Mouse (Mus musculus) lung, embryonic 16.5 days (tissue): ENCODE measurements around the gene D130052B06Rik. TPM values are rescaled to one million over a fixed set of nuclear protein-coding genes. Genes with fewer than 3 reads are reported as not detected.

Experiments used
- ATAC-seq: fragments of 200-750 bp; cut with Nextera tagmentation; 2 replicates; pipeline ENCODE4 v1.8.0; 2017; ENCODE audit warnings: low read depth, mild to moderate bottlenecking, moderate library complexity
- H3K27ac ChIP-seq: fragments of 300-500 bp; sonication (generic); 2 replicates; pipeline ENCODE4 v1.5.1; 2014; ENCODE audit warnings: mild to moderate bottlenecking, control low read depth, low read length
- H3K27me3 ChIP-seq: fragments of 300-500 bp; sonication (generic); 2 replicates; pipeline ENCODE4 v1.6.1; 2014; ENCODE audit warnings: low read depth, low read length, mixed read lengths; ENCODE audit not compliant: control insufficient read depth, insufficient read depth
- H3K36me3 ChIP-seq: fragments of 300-500 bp; sonication (generic); 2 replicates; pipeline ENCODE4 v1.6.1; 2014; ENCODE audit warnings: low read length; ENCODE audit not compliant: control insufficient read depth, insufficient read depth
- H3K4me1 ChIP-seq: fragments of 300-500 bp; sonication (generic); replicated peaks from 2 replicates; pipeline ENCODE4 v1.6.1; 2014; ENCODE audit warnings: low read length, mixed read lengths; ENCODE audit not compliant: control insufficient read depth, insufficient read depth
- H3K4me2 ChIP-seq: fragments of 300-500 bp; sonication (generic); 2 replicates; pipeline ENCODE4 v1.6.1; 2014; ENCODE audit warnings: low read depth, low read length, control low read depth
- H3K4me3 ChIP-seq: fragments of 300-500 bp; sonication (generic); 2 replicates; pipeline ENCODE4 v1.5.1; 2014; ENCODE audit warnings: mild to moderate bottlenecking, low read length, control low read depth
- H3K9ac ChIP-seq: fragments of 300-500 bp; sonication (generic); 2 replicates; pipeline ENCODE4 v1.6.1; 2014; ENCODE audit warnings: low read length, control low read depth
- H3K9me3 ChIP-seq: fragments of 300-500 bp; sonication (generic); 2 replicates; pipeline ENCODE4 v1.6.1; 2016; ENCODE audit warnings: low read length; ENCODE audit not compliant: control insufficient read depth
- WGBS: fragments of 180-500 bp; shearing (Covaris S2); extraction: QIAGEN DNeasy Blood & Tissue Kit; methylation state at CpG from one replicate; pipeline ENCODE4 v1.1.7; 2014; 5-methylcytosine and 5-hydroxymethylcytosine counted together
- polyA plus RNA-seq: library from polyadenylated mRNA; unstranded; fragments of >200 nt; fragmentation: Nextera tagmentation; extraction: Ambion mirVana; gene quantifications from 2 replicates; pipeline ENCODE4 v1.2.1, GENCODE M21; 2015

The D130052B06Rik gene
- polyA plus RNA-seq = not detected in 2 replicates

DNA sequence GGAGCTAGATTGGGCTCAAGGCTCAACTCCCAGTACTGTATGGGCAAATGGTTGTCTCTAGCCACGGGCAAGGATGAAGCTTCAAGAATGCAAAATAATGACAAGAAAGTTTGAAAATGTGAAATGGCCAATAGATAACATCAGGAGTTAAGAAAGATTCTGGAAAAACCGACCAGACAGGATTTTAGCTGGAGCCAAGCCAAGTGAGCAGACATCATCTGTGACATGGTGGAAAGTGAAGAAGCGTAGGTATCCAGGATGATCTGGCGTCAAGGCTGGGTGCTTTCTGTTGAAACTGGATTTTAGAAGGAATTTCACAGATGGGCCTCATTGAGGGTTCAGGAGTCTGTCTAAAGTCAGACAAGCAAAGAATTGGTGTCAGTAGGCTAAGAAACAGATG is at the start of gene D130052B06Rik:
Gene D130052B06Rik (plus strand): TSS at position 317 of the 400 bp plus-strand sequence.
- Histone ChIP-seq H3K9ac (no peak within 1 kb of the TSS), H3K4me1 (no peaks in the 10 kb centered on the region), H3K36me3 (no peaks in the 10 kb centered on the region), H3K27ac (no peak within 1 kb of the TSS), H3K27me3 (no peaks in the 10 kb centered on the region), H3K4me2 (no peak within 1 kb of the TSS), H3K9me3 (no peaks in the 10 kb centered on the region), H3K4me3 (no peak within 1 kb of the TSS)
- WGBS = 51% methylated on average over 4 of the region's 4 CpGs
- no peak for ATAC-seq

DNA sequence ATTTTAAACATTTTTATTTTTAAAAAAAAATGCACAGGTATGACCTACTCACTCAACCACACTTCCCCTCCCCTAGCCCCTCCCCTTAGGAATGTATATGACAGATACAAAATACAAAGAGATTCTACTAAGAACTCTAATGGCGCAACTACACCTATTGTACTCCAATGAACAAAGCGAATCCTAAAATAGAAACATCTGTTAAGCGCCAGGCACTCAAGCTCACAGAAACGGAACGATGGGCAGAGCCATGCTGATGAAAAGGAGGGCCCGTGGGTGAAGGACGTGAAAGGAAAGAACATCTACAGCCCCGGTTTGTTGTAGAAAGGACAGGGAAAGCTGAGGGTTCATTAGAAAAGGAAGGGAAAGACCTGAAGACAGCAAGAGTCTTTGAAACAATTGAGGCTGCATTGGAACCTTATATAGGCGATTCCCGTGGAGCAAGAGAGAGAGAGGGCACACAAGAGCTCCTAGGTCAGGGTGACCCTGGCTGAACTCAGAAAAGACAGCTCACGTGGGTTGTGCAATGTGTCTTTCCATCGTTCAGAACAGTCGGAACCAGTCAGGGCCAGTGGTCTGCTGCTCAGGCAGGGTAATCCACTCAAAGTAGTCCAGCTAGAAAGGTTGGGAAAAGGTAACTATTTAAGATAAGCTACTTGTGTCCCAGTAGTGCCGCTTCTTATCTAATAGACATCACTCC is 48.1 kb upstream of the D130052B06Rik start:
- no peak overlapping the region for H3K4me3 ChIP-seq
- no peak overlapping the region for H3K27ac ChIP-seq
- no peaks in the 10 kb centered on the region for H3K9me3 ChIP-seq
- ATAC-seq = no peak
- WGBS = 68% methylated on average over 14 of the region's 14 CpGs
- no peak overlapping the region for H3K9ac ChIP-seq
- no peak overlapping the region for H3K4me2 ChIP-seq
- H3K27me3 ChIP-seq = no peaks in the 10 kb centered on the region
- no peaks in the 10 kb centered on the region for H3K36me3 ChIP-seq
- H3K4me1 ChIP-seq = no peaks in the 10 kb centered on the region

DNA sequence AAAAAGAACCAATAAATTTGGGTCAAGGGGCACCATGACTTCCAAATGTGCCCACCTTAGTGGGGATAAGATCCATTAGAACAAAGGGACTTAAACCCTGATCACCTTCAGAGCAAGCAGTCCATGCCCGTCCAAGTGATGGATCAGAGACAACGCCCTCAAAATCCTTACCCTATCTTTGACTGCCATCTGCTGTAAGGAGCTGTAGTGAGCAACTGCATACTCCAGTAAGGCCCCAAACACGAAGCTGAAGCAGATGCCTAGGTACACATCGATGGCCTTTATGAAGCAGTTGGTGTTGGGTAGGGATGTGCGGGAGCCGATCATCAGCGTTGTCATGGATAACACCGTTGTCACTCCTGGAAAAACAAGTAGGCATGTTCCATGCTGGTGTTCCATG is 45.0 kb upstream of the D130052B06Rik start:
- Histone ChIP-seq H3K9me3 (no peaks in the 10 kb centered on the region), H3K27ac (no peak overlapping the region), H3K4me3 (no peak overlapping the region), H3K4me2 (no peak overlapping the region), H3K4me1 (no peaks in the 10 kb centered on the region), H3K27me3 (no peaks in the 10 kb centered on the region), H3K36me3 (no peaks in the 10 kb centered on the region), H3K9ac (no peak overlapping the region)
- no peak for ATAC-seq
- 77% methylated on average over 8 of the region's 8 CpGs for WGBS

DNA sequence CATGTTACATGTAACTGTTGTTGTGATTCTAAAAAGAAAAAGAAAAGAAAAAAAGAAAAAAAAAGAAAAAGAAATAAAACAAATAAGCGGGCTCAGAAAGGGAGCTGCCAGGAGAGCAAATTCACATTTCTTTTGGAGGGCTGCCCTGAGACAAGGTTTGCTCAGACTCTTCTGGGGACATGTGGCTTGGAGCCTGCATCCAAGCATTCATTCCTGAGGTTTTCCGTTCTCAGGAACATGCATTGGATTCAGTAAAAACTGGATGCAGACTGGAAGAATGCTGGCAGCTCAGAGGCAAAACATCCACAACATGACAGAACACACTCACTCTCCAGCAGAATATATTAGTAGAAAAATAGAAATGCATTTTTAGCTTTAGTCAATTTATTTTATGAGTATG is 35.2 kb upstream of the D130052B06Rik start:
- Histone ChIP-seq H3K4me2 (no peak overlapping the region), H3K27ac (no peak overlapping the region), H3K4me1 (no peaks in the 10 kb centered on the region), H3K9ac (no peak overlapping the region), H3K4me3 (no peak overlapping the region), H3K9me3 (no peaks in the 10 kb centered on the region), H3K27me3 (no peaks in the 10 kb centered on the region), H3K36me3 (no peaks in the 10 kb centered on the region)
- no peak for ATAC-seq
- WGBS = 78% methylated on average over 2 of the region's 2 CpGs

DNA sequence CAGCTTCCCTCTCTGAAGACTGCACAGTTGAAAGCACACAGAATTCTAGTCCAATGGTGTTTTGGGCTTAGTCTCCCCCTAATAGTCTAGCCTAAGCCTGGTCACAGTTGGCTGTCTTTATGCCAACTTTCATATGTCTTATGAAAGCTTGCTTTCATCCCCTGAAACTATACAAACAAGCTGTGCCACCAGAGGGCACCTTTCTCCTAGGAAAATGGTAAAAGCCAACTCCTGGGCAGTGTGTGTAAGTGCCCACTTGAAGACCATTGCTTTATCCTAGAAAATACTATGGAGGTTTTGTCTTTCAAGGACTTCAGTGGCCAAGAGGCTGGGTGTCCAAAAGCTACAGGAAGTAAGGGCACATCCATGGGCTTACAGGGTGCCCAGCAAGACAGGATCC is 28.7 kb upstream of the D130052B06Rik start:
- H3K27ac ChIP-seq = no peak overlapping the region
- ATAC-seq = 0 out of 2 replicates have a peak, but pooled peaks have one; percentile 7

DNA sequence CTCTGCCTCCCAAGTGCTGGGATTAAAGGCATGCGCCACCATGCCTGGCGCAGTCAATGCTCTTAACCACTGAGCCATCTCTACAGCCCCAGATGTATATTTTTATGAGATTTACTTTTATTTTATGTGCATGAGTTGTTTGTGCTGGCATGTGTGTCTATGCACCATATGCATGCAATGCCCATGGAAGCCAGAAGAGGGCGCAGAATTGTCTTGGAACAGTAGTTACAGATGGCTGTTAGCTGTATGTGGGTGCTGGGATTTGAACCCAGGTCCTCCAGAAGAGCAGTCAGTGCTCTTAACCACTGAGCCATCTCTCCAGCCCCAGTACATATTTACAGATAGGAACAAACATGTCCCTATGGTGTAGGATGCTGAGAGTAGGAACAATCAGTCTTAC is 24.2 kb upstream of the D130052B06Rik start:
- no peak overlapping the region for H3K4me2 ChIP-seq
- H3K9me3 ChIP-seq = peaks cover 2% of the 10 kb centered on the region; the same call in 1 of the 2 replicates
- no peak overlapping the region for H3K4me3 ChIP-seq
- H3K4me1 ChIP-seq = no peaks in the 10 kb centered on the region
- H3K27me3 ChIP-seq = no peaks in the 10 kb centered on the region
- H3K36me3 ChIP-seq = no peaks in the 10 kb centered on the region
- 82% methylated on average over 3 of the region's 3 CpGs for WGBS
- no peak for ATAC-seq
- H3K27ac ChIP-seq = no peak overlapping the region
- H3K9ac ChIP-seq = no peak overlapping the region

More for the DNA sequence above, 28.7 kb upstream of the D130052B06Rik start:
- Histone ChIP-seq H3K9me3 (peaks cover 2% of the 10 kb centered on the region; the same call in 1 of the 2 replicates), H3K4me2 (no peak overlapping the region), H3K4me1 (no peaks in the 10 kb centered on the region), H3K36me3 (no peaks in the 10 kb centered on the region), H3K27me3 (no peaks in the 10 kb centered on the region), H3K4me3 (no peak overlapping the region), H3K9ac (no peak overlapping the region)

DNA sequence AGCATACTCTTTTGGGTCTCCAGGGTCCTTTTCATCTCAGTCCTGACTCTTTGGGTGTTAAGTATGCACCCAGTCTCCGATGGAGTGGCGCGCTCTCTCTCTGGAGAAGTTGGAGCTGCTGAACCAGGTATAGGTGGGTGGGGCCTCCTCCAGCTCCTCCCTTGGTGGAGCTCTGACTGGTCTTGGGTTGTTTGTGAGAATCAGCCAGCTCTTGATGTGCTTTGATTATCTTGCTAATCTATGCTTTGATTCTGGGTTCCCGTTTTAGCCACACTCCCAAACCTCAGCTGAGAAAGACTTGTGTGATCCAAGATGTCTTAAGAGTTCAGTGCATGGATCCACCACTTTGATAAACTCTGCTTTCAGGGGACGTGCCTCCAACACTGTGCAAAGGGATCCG is 20.2 kb upstream of the D130052B06Rik start, which contains the start of gene Gabrp:
Gene Gabrp (minus strand): TSS at position 101 of the 400 bp plus-strand sequence.
- ATAC-seq = no peak
- H3K9ac ChIP-seq = no peak within 1 kb of the TSS
- peaks cover 2% of the 10 kb centered on the region; the same call in 1 of the 2 replicates for H3K9me3 ChIP-seq
- WGBS = 46% methylated on average over 6 of the region's 6 CpGs
- H3K36me3 ChIP-seq = no peaks in the 10 kb centered on the region
- no peaks in the 10 kb centered on the region for H3K4me1 ChIP-seq
- H3K27ac ChIP-seq = no peak within 1 kb of the TSS
- H3K4me3 ChIP-seq = no peak within 1 kb of the TSS
- no peaks in the 10 kb centered on the region for H3K27me3 ChIP-seq
- H3K4me2 ChIP-seq = no peak within 1 kb of the TSS

DNA sequence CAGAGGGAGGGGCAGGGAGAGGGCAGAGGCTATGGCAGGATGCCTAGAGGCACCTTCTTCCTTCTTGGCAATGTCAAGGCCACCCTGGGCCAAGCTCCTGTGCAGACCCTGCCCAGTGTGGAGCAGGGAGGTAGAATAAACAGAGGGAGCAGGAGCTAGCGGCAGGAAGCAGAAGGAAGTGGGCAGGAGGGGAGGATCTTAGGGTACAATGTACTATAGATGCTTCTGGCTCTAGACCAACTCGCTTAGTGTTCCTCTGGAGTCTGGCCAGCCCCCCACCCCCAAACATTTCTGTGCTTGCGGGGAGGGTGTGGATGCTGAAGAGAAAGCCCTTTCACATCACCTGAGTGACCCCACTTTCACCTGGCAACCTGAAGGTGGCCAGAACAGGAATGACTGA is 19.5 kb upstream of the D130052B06Rik start:
- H3K27me3 ChIP-seq = no peaks in the 10 kb centered on the region
- ATAC-seq = peak; percentile 71; the same call in 1 of the 2 replicates
- H3K9me3 ChIP-seq = peaks cover 2% of the 10 kb centered on the region; the same call in 1 of the 2 replicates
- H3K27ac ChIP-seq = no peak overlapping the region
- H3K9ac ChIP-seq = no peak overlapping the region
- 16% methylated on average over 3 of the region's 3 CpGs for WGBS
- H3K4me1 ChIP-seq = no peaks in the 10 kb centered on the region
- H3K4me3 ChIP-seq = no peak overlapping the region
- H3K4me2 ChIP-seq = no peak overlapping the region
- H3K36me3 ChIP-seq = no peaks in the 10 kb centered on the region

DNA sequence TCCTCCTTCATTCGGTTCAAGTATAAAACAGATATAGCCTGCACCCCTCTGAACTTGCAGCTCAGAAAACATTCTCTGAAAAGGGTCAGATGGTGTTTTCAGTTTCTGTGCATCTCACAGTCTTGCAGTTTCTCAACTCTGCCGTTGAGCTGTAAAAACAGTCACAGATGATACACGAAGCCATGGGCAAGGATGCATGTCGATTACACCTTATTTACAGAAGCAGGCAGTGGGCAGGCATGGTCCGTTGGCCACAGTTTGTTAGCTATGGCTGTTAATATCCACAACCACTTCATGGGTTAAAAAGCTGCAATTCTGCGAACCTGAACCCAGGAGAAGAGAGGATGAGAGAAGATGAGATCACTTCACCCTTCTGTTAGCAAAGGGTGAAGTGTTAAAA is 12.5 kb upstream of the D130052B06Rik start:
- 64% methylated on average over 6 of the region's 6 CpGs for WGBS
- Histone ChIP-seq H3K9me3 (no peaks in the 10 kb centered on the region), H3K9ac (no peak overlapping the region), H3K36me3 (no peaks in the 10 kb centered on the region), H3K27me3 (no peaks in the 10 kb centered on the region), H3K4me2 (no peak overlapping the region), H3K4me3 (no peak overlapping the region), H3K4me1 (no peaks in the 10 kb centered on the region), H3K27ac (no peak overlapping the region)
- ATAC-seq = no peak
